Mouse (Mus musculus) megakaryocyte-erythroid progenitor cell, adult 5 weeks (primary cell): Measurements from ENCODE around the gene Adam22. TPM values are rescaled to one million over a fixed set of nuclear protein-coding genes. Genes with fewer than 3 reads are reported as not detected.

Experiments used
- polyA plus RNA-seq: library from polyadenylated mRNA; stranded (reverse); fragments of >175 nt; gene quantifications from 2 replicates; pipeline ENCODE4 v1.2.3, GENCODE M21; 2012

The Adam22 gene
- polyA plus RNA-seq = 0.04 and 0.26 TPM in 2 replicates

GRCm38 (mm10) chr5:8367614-8368327, at the start of gene Adam22:
Gene Adam22 (minus strand): TSS chr5:8368160.

GRCm38 (mm10) chr5:8045855-8046254, 322.1 kb downstream of the Adam22 start, which contains the start of gene Sri:
Gene Sri (plus strand): TSS chr5:8046078.

Other genes with a start within 250 kb of the Adam22 start
- 20.6 and 20.8 TPM in 2 replicates for gene Dbf4, start 54.6 kb upstream of the Adam22 start, polyA plus RNA-seq
- 0.61 and 1.2 TPM in 2 replicates for gene Slc25a40, start 54.7 kb upstream of the Adam22 start, polyA plus RNA-seq